Mouse (Mus musculus): ENCODE measurements around the gene Nat8.
"Not testable (repeated sequence)": the region's sequence is repeated elsewhere in the genome, so short reads cannot be mapped to it uniquely, and the experiment has no call there.

Gene Nat8

GRCm38 (mm10) chr6:85835104-85835503, 3.2 kb upstream of the Nat8 start:
- DNase-seq = not testable (repeated sequence)

GRCm38 (mm10) chr6:85834504-85835100, 2.7 kb upstream of the Nat8 start:
- DNase-seq = peak; percentile 16 to 30

GRCm38 (mm10) chr6:85829462-85829861, 2.4 kb downstream of the Nat8 start:
- no peak for DNase-seq

GRCm38 (mm10) chr6:85825886-85826285, 6.0 kb downstream of the Nat8 start:
- DNase-seq = no peak

- DNase-seq = no peak
Measured at GRCm38 (mm10) chr6:85823382-85824090, 8.3 kb downstream of the Nat8 start.

GRCm38 (mm10) chr6:85822286-85822685, 9.6 kb downstream of the Nat8 start:
- no peak for DNase-seq

GRCm38 (mm10) chr6:85820837-85821236, 11.0 kb downstream of the Nat8 start, which contains the start of the genes Nat8f6 and Nat8f5:
TSS of gene Nat8f6 (minus strand) at chr6:85820954.
TSS of gene Nat8f5 (minus strand) at chr6:85820972.
- DNase-seq = no peak

- DNase-seq = no peak
Measured at GRCm38 (mm10) chr6:85818338-85818737, 13.5 kb downstream of the Nat8 start.

- no peak for DNase-seq
Measured at GRCm38 (mm10) chr6:85813339-85813738, 18.5 kb downstream of the Nat8 start.

- not testable (repeated sequence) for DNase-seq
Measured at GRCm38 (mm10) chr6:85810942-85811537, 20.8 kb downstream of the Nat8 start.

- not testable (repeated sequence) for DNase-seq
Measured at GRCm38 (mm10) chr6:85810514-85810913, 21.4 kb downstream of the Nat8 start.

- DNase-seq = not testable (repeated sequence)
Measured at GRCm38 (mm10) chr6:85809784-85810183, 22.1 kb downstream of the Nat8 start.

- DNase-seq = not testable (repeated sequence)
Measured at GRCm38 (mm10) chr6:85803180-85803579, 28.7 kb downstream of the Nat8 start.
